Mouse (Mus musculus) kidney, adult 2 months (tissue): ENCODE measurements at regions not wholly inside any gene's neighbourhood (a gene's known extent, or its start where the extent isn't known, plus 50 kb on each side); places are given as distances from the start of the nearest gene placed in this dataset.

Experiments
- CTCF ChIP-seq: fragments of 200-500 bp; conservative IDR thresholded peaks from 2 replicates; pipeline ENCODE4 v1.5.1; 2011; ENCODE audit warnings: low read depth, mild to moderate bottlenecking, control low read depth, low read length, moderate library complexity, mixed read lengths; ENCODE audit not compliant: insufficient read depth, insufficient read length
- POLR2A ChIP-seq: fragments of 200-500 bp; IDR thresholded peaks from one replicate; pipeline ENCODE4 v1.6.1; 2011; ENCODE audit warnings: low read depth, low read length, control low read depth

- TF ChIP-seq CTCF: no peak
- no peak for TF ChIP-seq POLR2A
These were observed 148.6 kb downstream of the Gnai1 start for GRCm38 (mm10) chr5:18211395-18212057.
